Mouse (Mus musculus): ENCODE measurements around the gene Stk39. TPM values are rescaled to one million over a fixed set of nuclear protein-coding genes. Genes with fewer than 3 reads are reported as not detected.

Stk39 gene
- total and polyA plus RNA-seq, 2 experiments = 0.54 to 1.7 TPM

DNA sequence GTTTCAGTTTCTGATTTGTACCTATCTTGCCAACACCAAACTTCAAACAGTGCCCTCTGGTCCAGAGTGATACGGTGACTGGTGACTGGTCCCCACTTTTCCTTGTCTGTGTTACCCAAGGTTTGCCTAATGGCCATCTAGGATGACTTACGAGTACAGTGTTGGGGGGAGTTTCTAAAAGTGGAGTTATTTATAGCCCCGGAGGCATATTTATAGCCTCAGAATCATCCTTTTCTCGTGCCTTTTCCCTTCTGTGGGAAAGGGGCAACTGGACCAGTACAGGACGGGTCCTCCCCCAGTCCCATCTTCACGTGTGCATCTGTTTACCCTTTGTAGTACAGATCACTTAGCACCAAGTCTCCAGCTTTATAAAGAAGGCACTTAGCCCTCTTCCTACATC is 15.2 kb downstream of the Stk39 start:
- TF ChIP-seq CTCF (IDR thresholded peaks at IDR 0.05; ENCODE audit: low read depth, low read length) (no peak), POLR2A (IDR thresholded peaks at IDR 0.05; ENCODE audit: extremely low read depth, insufficient read depth, low read length) (no peak)
- Histone ChIP-seq H3K27me3 (ENCODE audit: control insufficient read depth, insufficient read depth, low read length) (no peaks in the 10 kb centered on the region), H3K27ac (replicated peaks; ENCODE audit: insufficient read depth, low read depth, low read length) (no peak overlapping the region), H3K79me2 (ENCODE audit: control insufficient read depth, insufficient read depth, low read length) (no peaks in the 10 kb centered on the region), H3K4me3 (ENCODE audit: insufficient read depth, low read depth, low read length) (no peak overlapping the region), H3K9ac (ENCODE audit: low read depth, low read length) (no peak overlapping the region), H3K36me3 (ENCODE audit: control insufficient read depth, insufficient read depth, low read length) (no peaks in the 10 kb centered on the region), H3K4me1 (ENCODE audit: control insufficient read depth, insufficient read depth, low read length) (no peaks in the 10 kb centered on the region; the same call in 1 of the 2 replicates)
- WGBS = 78% methylated on average over 6 of the region's 6 CpGs
- no peak for DNase-seq (ENCODE audit: extremely low read depth, low read depth, low spot score)

DNA sequence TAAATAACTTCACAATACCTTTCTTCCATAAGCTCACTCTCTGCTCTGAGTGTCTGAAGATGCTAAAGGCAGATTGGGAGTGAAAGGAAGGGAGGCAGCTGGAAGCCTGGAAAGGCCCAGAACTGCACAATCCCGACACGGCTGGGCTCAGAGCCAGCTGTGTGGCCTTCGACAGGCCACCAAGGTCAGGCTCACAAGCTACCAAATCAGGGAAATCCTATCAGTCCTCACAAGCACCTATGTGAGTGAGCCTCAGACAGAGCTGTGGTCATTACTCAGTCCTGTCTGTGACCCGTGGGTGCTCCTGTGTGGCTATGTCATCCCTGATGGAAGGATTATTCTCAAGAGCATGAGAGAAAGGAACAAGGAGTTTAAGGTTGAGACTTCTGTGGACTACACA is 19.7 kb downstream of the Stk39 start:
- Histone ChIP-seq H3K27ac (replicated peaks; ENCODE audit: insufficient read depth, low read depth, low read length) (no peak overlapping the region), H3K79me2 (ENCODE audit: control insufficient read depth, insufficient read depth, low read length) (no peaks in the 10 kb centered on the region), H3K9ac (ENCODE audit: low read depth, low read length) (no peak overlapping the region), H3K27me3 (ENCODE audit: control insufficient read depth, insufficient read depth, low read length) (no peaks in the 10 kb centered on the region), H3K36me3 (ENCODE audit: control insufficient read depth, insufficient read depth, low read length) (no peaks in the 10 kb centered on the region), H3K4me3 (ENCODE audit: insufficient read depth, low read depth, low read length) (no peak overlapping the region), H3K4me1 (ENCODE audit: control insufficient read depth, insufficient read depth, low read length) (no peaks in the 10 kb centered on the region; the same call in 1 of the 2 replicates)
- DNase-seq (ENCODE audit: extremely low read depth, low read depth, low spot score) = no peak
- TF ChIP-seq POLR2A (IDR thresholded peaks at IDR 0.05; ENCODE audit: extremely low read depth, insufficient read depth, low read length) = no peak
- TF ChIP-seq CTCF (IDR thresholded peaks at IDR 0.05; ENCODE audit: low read depth, low read length) = no peak
- 45% methylated on average over 4 of the region's 4 CpGs for WGBS

DNA sequence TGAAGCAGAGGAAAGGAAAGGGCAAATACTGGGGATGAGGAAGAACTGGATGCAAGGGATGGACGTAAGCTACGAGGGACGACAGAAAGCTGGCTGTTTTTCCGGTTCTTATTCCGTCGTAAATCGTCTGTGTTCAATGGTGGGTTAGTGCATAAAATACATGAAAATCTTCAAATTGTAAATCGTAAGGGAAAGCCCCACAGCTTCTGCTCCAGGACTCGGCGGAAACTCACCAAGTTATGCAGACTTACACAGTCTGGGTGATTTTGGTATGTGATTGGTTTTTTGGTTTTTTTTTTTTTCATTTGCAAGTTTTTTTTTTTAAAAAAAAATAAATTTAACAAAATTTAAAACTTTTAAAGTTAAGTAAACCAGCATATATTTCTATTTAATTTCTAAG is 24.0 kb downstream of the Stk39 start:
- no peak overlapping the region for H3K9ac ChIP-seq (ENCODE audit: low read depth, low read length)

DNA sequence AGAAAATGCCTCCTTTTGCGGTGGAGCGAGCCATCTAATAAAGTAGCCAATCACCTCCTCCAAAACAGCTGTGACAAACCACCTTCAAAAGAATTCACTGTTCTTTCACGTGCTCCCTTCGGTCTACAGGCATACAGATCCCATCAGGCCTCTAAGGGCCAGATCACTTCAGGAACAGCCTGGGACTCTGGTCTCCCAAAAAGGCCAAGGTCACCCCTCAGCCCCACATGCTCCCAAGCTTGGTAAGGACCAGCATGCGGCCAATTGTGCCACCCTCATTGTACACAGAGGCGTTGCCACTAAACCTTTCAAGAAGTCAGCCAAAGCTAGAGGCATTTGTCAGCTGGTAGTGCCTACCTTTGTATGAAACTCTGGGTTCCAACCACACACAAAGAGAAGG is 28.9 kb downstream of the Stk39 start:
- no peak for DNase-seq (ENCODE audit: extremely low read depth, low read depth, low spot score)
- Histone ChIP-seq H3K27ac (replicated peaks; ENCODE audit: insufficient read depth, low read depth, low read length) (no peak overlapping the region), H3K36me3 (ENCODE audit: control insufficient read depth, insufficient read depth, low read length) (no peaks in the 10 kb centered on the region), H3K4me3 (ENCODE audit: insufficient read depth, low read depth, low read length) (no peak overlapping the region), H3K27me3 (ENCODE audit: control insufficient read depth, insufficient read depth, low read length) (no peaks in the 10 kb centered on the region), H3K9ac (ENCODE audit: low read depth, low read length) (no peak overlapping the region), H3K4me1 (ENCODE audit: control insufficient read depth, insufficient read depth, low read length) (no peaks in the 10 kb centered on the region), H3K79me2 (ENCODE audit: control insufficient read depth, insufficient read depth, low read length) (no peaks in the 10 kb centered on the region)
- TF ChIP-seq CTCF (IDR thresholded peaks at IDR 0.05; ENCODE audit: low read depth, low read length) (no peak), POLR2A (IDR thresholded peaks at IDR 0.05; ENCODE audit: extremely low read depth, insufficient read depth, low read length) (no peak)
- WGBS = 88% methylated on average over 6 of the region's 6 CpGs

More for the DNA sequence above, 24.0 kb downstream of the Stk39 start:
- Histone ChIP-seq H3K27ac (replicated peaks; ENCODE audit: insufficient read depth, low read depth, low read length) (no peak overlapping the region), H3K4me3 (ENCODE audit: insufficient read depth, low read depth, low read length) (no peak overlapping the region), H3K79me2 (ENCODE audit: control insufficient read depth, insufficient read depth, low read length) (no peaks in the 10 kb centered on the region), H3K36me3 (ENCODE audit: control insufficient read depth, insufficient read depth, low read length) (no peaks in the 10 kb centered on the region), H3K4me1 (ENCODE audit: control insufficient read depth, insufficient read depth, low read length) (no peaks in the 10 kb centered on the region), H3K27me3 (ENCODE audit: control insufficient read depth, insufficient read depth, low read length) (no peaks in the 10 kb centered on the region)
- DNase-seq (ENCODE audit: extremely low read depth, low read depth, low spot score) = no peak
- TF ChIP-seq POLR2A (IDR thresholded peaks at IDR 0.05; ENCODE audit: extremely low read depth, insufficient read depth, low read length) = no peak
- TF ChIP-seq CTCF (IDR thresholded peaks at IDR 0.05; ENCODE audit: low read depth, low read length) = no peak
- WGBS = 95% methylated on average over 10 of the region's 10 CpGs

DNA sequence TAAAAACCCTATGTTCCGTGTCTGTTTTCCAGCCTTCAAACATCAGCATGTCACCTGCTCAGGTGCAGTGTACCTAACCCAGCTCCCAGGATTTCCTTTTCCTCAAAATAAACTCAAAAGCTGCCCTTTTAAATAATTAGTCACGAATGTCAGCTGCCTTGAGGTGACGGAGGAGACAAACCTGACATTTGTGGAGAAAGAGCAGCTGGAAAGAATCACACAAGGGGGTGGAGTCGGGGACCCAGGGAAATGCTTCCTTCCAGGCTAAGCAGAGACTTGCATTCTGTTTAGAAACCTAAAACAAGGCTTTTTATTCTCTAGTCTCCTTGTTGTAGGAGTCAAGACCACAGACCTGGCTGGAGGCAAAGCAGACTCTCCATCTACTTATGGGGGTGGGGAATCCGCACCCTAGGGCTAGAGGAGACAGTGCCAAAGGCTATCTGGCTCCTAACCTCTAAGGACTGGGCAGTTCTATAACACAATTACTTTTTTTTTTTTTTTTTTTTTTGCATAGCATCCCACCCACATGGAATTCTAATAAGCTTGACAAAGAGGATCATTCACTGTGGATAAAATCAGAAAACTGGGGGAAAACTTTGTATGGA is 29.9 kb downstream of the Stk39 start:
- WGBS = 78% methylated on average over 5 of the region's 5 CpGs
- H3K9ac ChIP-seq (ENCODE audit: low read depth, low read length) = no peak overlapping the region
- no peak for TF ChIP-seq CTCF (IDR thresholded peaks at IDR 0.05; ENCODE audit: low read depth, low read length)

DNA sequence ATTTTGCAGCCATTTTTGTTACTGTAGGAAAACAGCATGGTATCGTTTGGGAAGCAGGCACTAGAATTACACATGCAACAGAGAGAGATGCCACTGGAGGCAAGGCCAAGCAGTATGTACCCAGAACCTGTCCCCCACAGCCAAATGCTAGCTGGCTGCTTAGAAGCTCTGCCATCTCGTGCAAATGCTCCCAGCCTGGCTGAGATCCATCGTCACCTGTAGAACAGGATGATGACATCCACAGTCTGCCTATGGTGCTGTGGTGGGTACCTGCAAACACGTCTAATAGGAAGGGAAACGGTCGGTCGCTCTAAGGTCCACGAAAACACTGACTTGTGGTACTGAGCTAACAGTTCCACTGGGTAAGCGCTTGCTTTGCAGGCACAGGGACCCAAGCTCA is 32.5 kb downstream of the Stk39 start:
- Histone ChIP-seq H3K36me3 (ENCODE audit: control insufficient read depth, insufficient read depth, low read length) (no peaks in the 10 kb centered on the region), H3K4me1 (ENCODE audit: control insufficient read depth, insufficient read depth, low read length) (no peaks in the 10 kb centered on the region; the same call in 1 of the 2 replicates), H3K9ac (ENCODE audit: low read depth, low read length) (no peak overlapping the region), H3K27me3 (ENCODE audit: control insufficient read depth, insufficient read depth, low read length) (no peaks in the 10 kb centered on the region), H3K4me3 (ENCODE audit: insufficient read depth, low read depth, low read length) (no peak overlapping the region), H3K79me2 (ENCODE audit: control insufficient read depth, insufficient read depth, low read length) (no peaks in the 10 kb centered on the region), H3K27ac (replicated peaks; ENCODE audit: insufficient read depth, low read depth, low read length) (no peak overlapping the region)
- no peak for DNase-seq (ENCODE audit: extremely low read depth, low read depth, low spot score)
- WGBS = 91% methylated on average over 9 of the region's 9 CpGs
- TF ChIP-seq CTCF (IDR thresholded peaks at IDR 0.05; ENCODE audit: low read depth, low read length) (no peak), POLR2A (IDR thresholded peaks at IDR 0.05; ENCODE audit: extremely low read depth, insufficient read depth, low read length) (no peak)

More for the DNA sequence above, 29.9 kb downstream of the Stk39 start:
- Histone ChIP-seq H3K79me2 (ENCODE audit: control insufficient read depth, insufficient read depth, low read length) (no peaks in the 10 kb centered on the region), H3K4me3 (ENCODE audit: insufficient read depth, low read depth, low read length) (no peak overlapping the region), H3K36me3 (ENCODE audit: control insufficient read depth, insufficient read depth, low read length) (no peaks in the 10 kb centered on the region), H3K27ac (replicated peaks; ENCODE audit: insufficient read depth, low read depth, low read length) (no peak overlapping the region), H3K4me1 (ENCODE audit: control insufficient read depth, insufficient read depth, low read length) (no peaks in the 10 kb centered on the region), H3K27me3 (ENCODE audit: control insufficient read depth, insufficient read depth, low read length) (no peaks in the 10 kb centered on the region)
- no peak for DNase-seq (ENCODE audit: extremely low read depth, low read depth, low spot score)
